Mouse (Mus musculus) ovary, postnatal 10 days (tissue): ENCODE measurements around the gene Ilkap.

Source experiments
- DNase-seq: peaks from one replicate; pipeline ENCODE4 v3.0.0; 2022; ENCODE audit warnings: low spot score

Gene Ilkap

GRCm38 (mm10) chr1:91398260-91399062 lies at the start of gene Ilkap:
Gene Ilkap (minus strand): TSS chr1:91398815.
- DNase-seq, result peak; percentile 49

GRCm38 (mm10) chr1:91446511-91446910 lies 47.9 kb upstream of the Ilkap start:
- no peak for DNase-seq

- DNase-seq, result no peak
Observed at GRCm38 (mm10) chr1:91446060-91446459, 47.4 kb upstream of the Ilkap start.

GRCm38 (mm10) chr1:91444841-91445830 lies 46.5 kb upstream of the Ilkap start:
- DNase-seq, result no peak

GRCm38 (mm10) chr1:91442350-91442990 lies 43.9 kb upstream of the Ilkap start:
- DNase-seq, result no peak

GRCm38 (mm10) chr1:91441855-91442254 lies 43.2 kb upstream of the Ilkap start:
- no peak for DNase-seq

- DNase-seq, result no peak
Observed at GRCm38 (mm10) chr1:91439776-91440175, 41.2 kb upstream of the Ilkap start.

GRCm38 (mm10) chr1:91437573-91437972 lies 39.0 kb upstream of the Ilkap start:
- DNase-seq, result no peak

- DNase-seq, result no peak
Observed at GRCm38 (mm10) chr1:91437083-91437400, 38.4 kb upstream of the Ilkap start.

- peak; percentile 41 for DNase-seq
Observed at GRCm38 (mm10) chr1:91436380-91437082, 37.9 kb upstream of the Ilkap start.

GRCm38 (mm10) chr1:91435606-91436130 lies 37.1 kb upstream of the Ilkap start:
- DNase-seq, result no peak

GRCm38 (mm10) chr1:91434905-91435304 lies 36.3 kb upstream of the Ilkap start:
- no peak for DNase-seq

- no peak for DNase-seq
Observed at GRCm38 (mm10) chr1:91430761-91431160, 32.1 kb upstream of the Ilkap start.

GRCm38 (mm10) chr1:91429212-91429611 lies 30.6 kb upstream of the Ilkap start:
- DNase-seq, result no peak

GRCm38 (mm10) chr1:91428614-91429013 lies 30.0 kb upstream of the Ilkap start:
- peak; percentile 71 for DNase-seq

- no peak for DNase-seq
Observed at GRCm38 (mm10) chr1:91426397-91426796, 27.8 kb upstream of the Ilkap start.

- no peak for DNase-seq
Observed at GRCm38 (mm10) chr1:91420601-91421065, 22.0 kb upstream of the Ilkap start.

- DNase-seq, result no peak
Observed at GRCm38 (mm10) chr1:91419862-91420600, 21.4 kb upstream of the Ilkap start.

- DNase-seq, result no peak
Observed at GRCm38 (mm10) chr1:91417991-91418390, 19.4 kb upstream of the Ilkap start.

GRCm38 (mm10) chr1:91415311-91415710 lies 16.7 kb upstream of the Ilkap start:
- DNase-seq, result no peak

GRCm38 (mm10) chr1:91414903-91415302 lies 16.3 kb upstream of the Ilkap start:
- DNase-seq, result no peak
